Mouse (Mus musculus) mammary gland, adult 2 months (tissue): ENCODE data around the gene Krt14. TPM values are rescaled to one million over a fixed set of nuclear protein-coding genes. Genes with fewer than 3 reads are reported as not detected.

Experiments
- polyA plus RNA-seq: library from polyadenylated mRNA; depleted of rRNA; stranded (reverse); fragments of >200 nt; gene quantifications from 2 replicates; pipeline ENCODE4 v1.2.3, GENCODE M21; 2012; ENCODE audit warnings: low replicate concordance; rRNA removed

The Krt14 gene
- 52.1 and 78.7 TPM in 2 replicates for polyA plus RNA-seq

GRCm38 (mm10) chr11:100207498-100207897 lies at the start of gene Krt14:
Gene Krt14 (minus strand): TSS chr11:100207548.

GRCm38 (mm10) chr11:100248852-100249465 lies 41.6 kb upstream of the Krt14 start, which contains the start of gene Krt16:
Gene Krt16 (minus strand): TSS chr11:100248902.

GRCm38 (mm10) chr11:100192992-100193391 lies 14.4 kb downstream of the Krt14 start, which contains the start of gene Krt9:
Gene Krt9 (minus strand): TSS chr11:100193246.

Other genes starting within 250 kb of the Krt14 start
- not detected in 2 replicates for gene Krtap29-1, start 228.5 kb downstream of the Krt14 start, polyA plus RNA-seq
- not detected in 2 replicates for gene Krtap16-1, start 221.0 kb downstream of the Krt14 start, polyA plus RNA-seq
- not detected in 2 replicates for gene Krtap17-1, start 213.6 kb downstream of the Krt14 start, polyA plus RNA-seq
- gene Krt33a, start 191.3 kb downstream of the Krt14 start, polyA plus RNA-seq, result not detected in 2 replicates
- gene Krt33b, start 177.7 kb downstream of the Krt14 start, polyA plus RNA-seq, result not detected in 2 replicates
- gene Krt34, start 166.0 kb downstream of the Krt14 start, polyA plus RNA-seq, result not detected in 2 replicates
- gene Krt31, start 157.0 kb downstream of the Krt14 start, polyA plus RNA-seq, result 0.08 and 0.16 TPM in 2 replicates
- 0.63 TPM in 1 of 2 replicates, not detected in the other for gene Krt32, start 119.3 kb downstream of the Krt14 start, polyA plus RNA-seq
- 0.07 TPM in 1 of 2 replicates, not detected in the other for gene Krt35, start 111.3 kb downstream of the Krt14 start, polyA plus RNA-seq
- gene Krt36, start 101.9 kb downstream of the Krt14 start, polyA plus RNA-seq, result 5.7 and 5.8 TPM in 2 replicates
- gene Krt13, start 86.0 kb downstream of the Krt14 start, polyA plus RNA-seq, result not detected in 2 replicates
- 5.5 and 33.6 TPM in 2 replicates for gene Krt15, start 71.6 kb downstream of the Krt14 start, polyA plus RNA-seq
- gene Krt19, start 58.9 kb downstream of the Krt14 start, polyA plus RNA-seq, result 521 and 718 TPM in 2 replicates
- not detected in 2 replicates for gene Krt9, start 14.3 kb downstream of the Krt14 start, polyA plus RNA-seq
- not detected in 2 replicates for gene Krt16, start 41.4 kb upstream of the Krt14 start, polyA plus RNA-seq
- 34.7 and 41.4 TPM in 2 replicates for gene Krt17, start 53.5 kb upstream of the Krt14 start, polyA plus RNA-seq
- 0.07 and 0.12 TPM in 2 replicates for gene Krt42, start 62.3 kb upstream of the Krt14 start, polyA plus RNA-seq
- 105 and 139 TPM in 2 replicates for gene Eif1, start 112.3 kb upstream of the Krt14 start, polyA plus RNA-seq
- not detected in 2 replicates for gene Gast, start 126.9 kb upstream of the Krt14 start, polyA plus RNA-seq
- gene Hap1, start 148.6 kb upstream of the Krt14 start, polyA plus RNA-seq, result 11.5 and 15.2 TPM in 2 replicates
- gene Jup, start 190.2 kb upstream of the Krt14 start, polyA plus RNA-seq, result 197 and 231 TPM in 2 replicates
- gene P3h4, start 207.3 kb upstream of the Krt14 start, polyA plus RNA-seq, result 22.4 and 40.4 TPM in 2 replicates
- gene Fkbp10, start 208.1 kb upstream of the Krt14 start, polyA plus RNA-seq, result 45.8 and 58.9 TPM in 2 replicates
- 30.1 and 47.6 TPM in 2 replicates for gene Nt5c3b, start 234.3 kb upstream of the Krt14 start, polyA plus RNA-seq
- gene Klhl10, start 234.4 kb upstream of the Krt14 start, polyA plus RNA-seq, result 0.27 and 0.57 TPM in 2 replicates